ENCODE assay signal across 10 mouse cellular contexts in the genomic region with DNA sequence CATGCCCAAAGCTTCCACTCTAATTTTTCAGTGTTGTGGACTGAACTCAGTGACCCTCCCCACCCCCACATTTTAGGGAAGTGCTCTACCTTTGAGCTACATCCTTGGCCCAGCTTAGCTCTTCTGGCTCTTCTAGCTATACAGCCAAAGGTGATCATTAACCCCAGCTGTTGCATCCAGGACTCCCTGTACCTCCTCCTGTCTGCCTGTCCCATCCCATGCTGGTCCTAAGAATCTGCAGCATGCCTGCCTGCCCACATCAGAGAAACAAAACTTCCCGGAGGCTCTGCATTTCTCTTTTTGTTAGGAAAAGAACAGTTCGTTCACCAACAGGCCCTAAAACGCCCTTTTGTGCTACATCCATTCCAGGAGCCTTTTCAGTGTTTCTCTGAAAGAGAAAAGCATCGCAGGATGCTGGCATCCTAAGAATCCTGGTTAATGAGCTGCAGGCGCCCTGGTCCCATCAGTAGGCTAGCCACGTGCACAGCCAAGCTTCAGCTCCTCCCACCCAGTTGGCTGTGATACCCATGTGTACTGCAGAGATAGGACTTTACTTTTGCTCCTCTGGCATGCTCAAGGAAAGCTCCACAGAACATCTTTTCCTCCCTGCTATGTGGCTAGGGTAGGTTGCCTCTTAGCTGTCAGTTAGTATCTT. TPM values are rescaled to one million over a fixed set of nuclear protein-coding genes. Genes with fewer than 3 reads are reported as not detected.
DNase-seq lines count a peak whose midpoint lies in the region; ATAC-seq lines count a peak whose summit lies in the region.
"Had no signal": no experiment of that assay in that cellular context is flagged by ENCODE, and none has a peak within 500 bp of the region (broad histone marks: within the 10 kb centered on the region; RNA-seq: fewer than 3 reads in every experiment).

No protein-coding gene starts in this region.

- peaks cover 22% of the 10 kb centered on the region for H3K4me1 ChIP-seq in kidney, embryonic 15.5 days
- peaks cover 7% of the 10 kb centered on the region for H3K4me1 ChIP-seq in limb, embryonic 11.5 days (ENCODE audit: control insufficient read depth, insufficient read depth, low read length)
- H3K4me1 ChIP-seq in neural tube, embryonic 15.5 days = peaks cover 14% of the 10 kb centered on the region

- H3K4me3 ChIP-seq in kidney, embryonic 15.5 days (replicated peaks) = no peak overlapping the region
- no peak overlapping the region for H3K4me3 ChIP-seq in limb, embryonic 11.5 days (ENCODE audit: low read depth, low read length)
- no peak overlapping the region for H3K4me3 ChIP-seq in neural tube, embryonic 15.5 days (replicated peaks)

- no peaks in the 10 kb centered on the region for H3K27me3 ChIP-seq in kidney, embryonic 15.5 days
- H3K27me3 ChIP-seq in limb, embryonic 11.5 days (ENCODE audit: control insufficient read depth, insufficient read depth, low read length) = no peaks in the 10 kb centered on the region
- no peaks in the 10 kb centered on the region for H3K27me3 ChIP-seq in neural tube, embryonic 15.5 days (replicated peaks)

- H3K9ac ChIP-seq in kidney, embryonic 15.5 days = no peak overlapping the region
- H3K9ac ChIP-seq in limb, embryonic 11.5 days (ENCODE audit: low read length) = peak overlapping the region; percentile 13
- H3K9ac ChIP-seq in neural tube, embryonic 15.5 days (replicated peaks) = no peak overlapping the region

- WGBS in kidney, embryonic 15.5 days = 13% methylated on average over 6 of the region's 6 CpGs
- 12% methylated on average over 6 of the region's 6 CpGs for WGBS in limb, embryonic 11.5 days
- 3% methylated on average over 6 of the region's 6 CpGs for WGBS in neural tube, embryonic 15.5 days

- no peak overlapping the region for H3K27ac ChIP-seq in kidney, embryonic 15.5 days
- no peak overlapping the region for H3K27ac ChIP-seq in limb, embryonic 11.5 days (replicated peaks; ENCODE audit: low read depth, low read length)
- H3K27ac ChIP-seq in neural tube, embryonic 15.5 days (replicated peaks) = peak overlapping the region; percentile 74

- no peaks in the 10 kb centered on the region for H3K36me3 ChIP-seq in kidney, embryonic 15.5 days
- H3K36me3 ChIP-seq in limb, embryonic 11.5 days (ENCODE audit: control insufficient read depth, insufficient read depth, low read length) = no peaks in the 10 kb centered on the region
- H3K36me3 ChIP-seq in neural tube, embryonic 15.5 days = no peaks in the 10 kb centered on the region

- H3K9me3 ChIP-seq in kidney, embryonic 15.5 days (replicated peaks) = no peaks in the 10 kb centered on the region
- no peaks in the 10 kb centered on the region for H3K9me3 ChIP-seq in limb, embryonic 11.5 days (ENCODE audit: control insufficient read depth, low read length)
- H3K9me3 ChIP-seq in neural tube, embryonic 15.5 days (replicated peaks) = no peaks in the 10 kb centered on the region

- DNase-seq in brain, embryonic 18.5 days (ENCODE audit: low read depth, low spot score) = peak; percentile 64
- DNase-seq in limb, embryonic 11.5 days (ENCODE audit: low spot score) = peak; percentile 38
- DNase-seq in adrenal gland, adult 18-20 months (ENCODE audit: low spot score in 2 of 2) = no peak
- DNase-seq in urinary bladder, postnatal 4 days (ENCODE audit: low spot score in 2 of 2) = no peak
- no peak for DNase-seq in thymus, postnatal 4 days

- ATAC-seq in erythroblast, adult 5-6 weeks (replicated peaks; ENCODE audit: low FRiP score, poor library complexity, severe bottlenecking) = peak; percentile 76
- peak; percentile 72; the same call in 1 of the 2 replicates for ATAC-seq in kidney, embryonic 15.5 days (replicated peaks; ENCODE audit: low FRiP score)
- ATAC-seq in limb, embryonic 11.5 days (ENCODE audit: insufficient number of reproducible peaks, low FRiP score, low TSS enrichment, low read depth) = no peak
- peak; percentile 85 for ATAC-seq in neural tube, embryonic 15.5 days (ENCODE audit: low FRiP score)

- H3K4me2 ChIP-seq in kidney, embryonic 15.5 days = no peak overlapping the region
- H3K4me2 ChIP-seq in limb, embryonic 11.5 days (ENCODE audit: low read depth, severe bottlenecking) = 0 out of 2 replicates have a peak overlapping the region, but pooled peaks have one; percentile 18
- peak overlapping the region; percentile 25 for H3K4me2 ChIP-seq in neural tube, embryonic 15.5 days

RNA-seq across cellular contexts. Expression of a gene that starts 18.1 kb away (rescaled TPM):
- total RNA-seq in erythroblast, adult 5-6 weeks (2015; ENCODE audit: low replicate concordance) = not detected in 2 replicates
- total RNA-seq in erythroblast, adult 5-6 weeks (2017; ENCODE audit: low replicate concordance) = not detected in 2 replicates
- not detected in 2 replicates for polyA plus RNA-seq in kidney, embryonic 15.5 days (2015; fragmentation: Nextera tagmentation; extraction: Ambion mirVana)
- not detected in 2 replicates for polyA plus RNA-seq in limb, embryonic 11.5 days (2014; fragmentation: Nextera tagmentation; extraction: Ambion mirVana)
- not detected in 2 replicates for polyA plus RNA-seq in neural tube, embryonic 15.5 days (2015; fragmentation: Nextera tagmentation; extraction: Ambion mirVana)
- not detected for total RNA-seq in adrenal gland, adult 18-20 months (2021)
- total RNA-seq: layer of hippocampus, postnatal 25 days had no signal
- polyA plus RNA-seq: testis, adult 2 months had no signal

RNA-seq across cellular contexts. Expression of a gene that starts 20.2 kb away (rescaled TPM):
- total RNA-seq in erythroblast, adult 5-6 weeks (2015; ENCODE audit: low replicate concordance) = 0.58 and 4.4 TPM in 2 replicates
- total RNA-seq in erythroblast, adult 5-6 weeks (2017; ENCODE audit: low replicate concordance) = 2.2 and 9.0 TPM in 2 replicates
- 11.9 and 15.7 TPM in 2 replicates for polyA plus RNA-seq in kidney, embryonic 15.5 days (2015; fragmentation: Nextera tagmentation; extraction: Ambion mirVana)
- polyA plus RNA-seq in limb, embryonic 11.5 days (2014; fragmentation: Nextera tagmentation; extraction: Ambion mirVana) = 16.2 and 17.2 TPM in 2 replicates
- polyA plus RNA-seq in neural tube, embryonic 15.5 days (2015; fragmentation: Nextera tagmentation; extraction: Ambion mirVana) = 19.6 and 19.9 TPM in 2 replicates
- total RNA-seq in adrenal gland, adult 18-20 months (2021) = 10 to 100 TPM; 20.1 to 21.4 TPM

RNA-seq across cellular contexts. Expression of a gene that starts 33.5 kb away (rescaled TPM):
- total RNA-seq in erythroblast, adult 5-6 weeks (2015; ENCODE audit: low replicate concordance) = not detected in 2 replicates
- not detected in 2 replicates for total RNA-seq in erythroblast, adult 5-6 weeks (2017; ENCODE audit: low replicate concordance)
- polyA plus RNA-seq in kidney, embryonic 15.5 days (2015; fragmentation: Nextera tagmentation; extraction: Ambion mirVana) = 2.9 and 7.1 TPM in 2 replicates
- 0.61 TPM in 1 of 2 replicates, not detected in the other for polyA plus RNA-seq in limb, embryonic 11.5 days (2014; fragmentation: Nextera tagmentation; extraction: Ambion mirVana)
- polyA plus RNA-seq in neural tube, embryonic 15.5 days (2015; fragmentation: Nextera tagmentation; extraction: Ambion mirVana) = 244 and 279 TPM in 2 replicates
- total RNA-seq in adrenal gland, adult 18-20 months (2021) = 1 to 10 TPM; 4.5 to 7.2 TPM

RNA-seq across cellular contexts. Expression of a gene that starts 53.6 kb away (rescaled TPM):
- 17.7 and 46.2 TPM in 2 replicates for total RNA-seq in erythroblast, adult 5-6 weeks (2015; ENCODE audit: low replicate concordance)
- 11.3 and 34.4 TPM in 2 replicates for total RNA-seq in erythroblast, adult 5-6 weeks (2017; ENCODE audit: low replicate concordance)
- 163 and 178 TPM in 2 replicates for polyA plus RNA-seq in kidney, embryonic 15.5 days (2015; fragmentation: Nextera tagmentation; extraction: Ambion mirVana)
- polyA plus RNA-seq in limb, embryonic 11.5 days (2014; fragmentation: Nextera tagmentation; extraction: Ambion mirVana) = 21.7 and 23.2 TPM in 2 replicates
- polyA plus RNA-seq in neural tube, embryonic 15.5 days (2015; fragmentation: Nextera tagmentation; extraction: Ambion mirVana) = 32.8 and 40.2 TPM in 2 replicates
- total RNA-seq in adrenal gland, adult 18-20 months (2021) = 100 to 1,000 TPM; 203 to 204 TPM

RNA-seq across cellular contexts. Expression of a gene that starts 60.0 kb away (rescaled TPM):
- total RNA-seq in erythroblast, adult 5-6 weeks (2015; ENCODE audit: low replicate concordance) = 59.6 and 67.9 TPM in 2 replicates
- 13.0 and 63.6 TPM in 2 replicates for total RNA-seq in erythroblast, adult 5-6 weeks (2017; ENCODE audit: low replicate concordance)
- 519 and 582 TPM in 2 replicates for polyA plus RNA-seq in kidney, embryonic 15.5 days (2015; fragmentation: Nextera tagmentation; extraction: Ambion mirVana)
- polyA plus RNA-seq in limb, embryonic 11.5 days (2014; fragmentation: Nextera tagmentation; extraction: Ambion mirVana) = 81.4 and 82.2 TPM in 2 replicates
- 119 and 160 TPM in 2 replicates for polyA plus RNA-seq in neural tube, embryonic 15.5 days (2015; fragmentation: Nextera tagmentation; extraction: Ambion mirVana)
- total RNA-seq in adrenal gland, adult 18-20 months (2021) = 100 to 1,000 TPM; 291 to 329 TPM

Comparison
In these comparisons a context has a peak if more than half of its experiments do, and no peak if none do; other contexts are left out.
1. DNase-seq: peak in brain, embryonic 18.5 days (single experiment) and limb, embryonic 11.5 days (single experiment); none in adrenal gland, adult 18-20 months (0 of 2), urinary bladder, postnatal 4 days (0 of 2) and thymus, postnatal 4 days (single experiment).
2. RNA of a gene that starts 33.5 kb away (polyA plus RNA-seq): 244 to 279 TPM in neural tube, embryonic 15.5 days; 2.9 to 7.1 TPM in kidney, embryonic 15.5 days and 0.61 TPM in limb, embryonic 11.5 days; every median in the first group is over 10 times any median in the second.